Mouse (Mus musculus): ENCODE measurements around the gene Epha7. TPM values are rescaled to one million over a fixed set of nuclear protein-coding genes. Genes with fewer than 3 reads are reported as not detected.

The Epha7 gene
- total RNA-seq, 2 experiments from 2014 or later = 77.7 to 82.8 TPM

- DNase-seq (ENCODE audit: extremely low spot score in 1 of 2, low spot score in 2 of 2) = no peak
- intact Hi-C loops (cut with DNase I) = no loop called here
Measured at GRCm38 (mm10) chr4:28998462-28999286, 185.7 kb downstream of the Epha7 start.

- intact Hi-C loops (cut with DNase I) = no loop called here
- DNase-seq (ENCODE audit: extremely low spot score in 1 of 2, low spot score in 2 of 2) = no peak
Measured at GRCm38 (mm10) chr4:28999287-28999595, 186.3 kb downstream of the Epha7 start.

- intact Hi-C loops (cut with DNase I) = no loop called here
- no peak for DNase-seq (ENCODE audit: extremely low spot score in 1 of 2, low spot score in 2 of 2)
Measured at GRCm38 (mm10) chr4:29010333-29010732, 197.4 kb downstream of the Epha7 start.

All from left cerebral cortex, postnatal 10 days (tissue).